Mouse (Mus musculus): Measurements from ENCODE around the gene Mybpc3. TPM values are rescaled to one million over a fixed set of nuclear protein-coding genes. Genes with fewer than 3 reads are reported as not detected.

The Mybpc3 gene
- total RNA-seq (2021): under 1 TPM; 0.07 to 0.19 TPM
- long read RNA-seq, experiment 1: 0 reads
- long read RNA-seq, experiment 2, partial matches to known transcripts: 1 of 2 reads
- long read RNA-seq, experiment 2, other reads (novel, unspliced or antisense): 1 of 2 reads

DNA sequence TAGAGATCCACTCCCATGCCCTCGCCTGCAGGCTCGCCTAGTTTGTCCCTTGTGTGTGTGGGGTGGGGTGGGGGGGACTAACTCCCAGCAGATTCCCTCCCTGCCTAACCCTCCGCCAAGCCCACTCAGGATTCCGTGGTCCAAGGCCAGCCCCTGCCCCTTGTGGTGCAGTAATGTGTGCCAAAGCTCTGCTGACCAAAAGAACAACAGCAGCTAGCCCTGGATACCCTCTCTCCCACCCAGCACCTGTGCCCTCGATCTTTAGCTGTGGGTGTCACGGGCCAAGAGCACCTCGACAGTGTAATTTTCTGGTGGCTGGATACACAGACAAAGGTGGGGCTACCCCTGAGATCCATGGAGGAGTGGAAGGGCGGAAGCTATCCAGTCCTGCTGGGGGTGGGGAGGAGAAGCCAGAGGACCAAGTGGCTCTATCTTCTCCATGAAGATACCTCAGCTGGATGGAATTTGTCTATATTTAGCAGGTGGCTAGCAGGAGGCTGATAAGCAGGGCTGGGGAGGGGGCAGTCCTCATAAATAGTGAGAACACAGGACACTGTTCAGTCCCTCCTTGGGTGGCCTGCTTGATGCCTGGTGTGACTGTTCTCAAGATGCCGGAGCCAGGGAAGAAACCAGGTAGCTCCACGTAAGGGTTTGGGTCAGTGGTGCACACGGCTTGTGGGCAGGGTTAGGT is at the start of gene Mybpc3:
Mybpc3 (plus strand) TSS at position 560 of the 691 bp plus-strand sequence.
- no peak for DNase-seq (ENCODE audit: low spot score in 2 of 2)

DNA sequence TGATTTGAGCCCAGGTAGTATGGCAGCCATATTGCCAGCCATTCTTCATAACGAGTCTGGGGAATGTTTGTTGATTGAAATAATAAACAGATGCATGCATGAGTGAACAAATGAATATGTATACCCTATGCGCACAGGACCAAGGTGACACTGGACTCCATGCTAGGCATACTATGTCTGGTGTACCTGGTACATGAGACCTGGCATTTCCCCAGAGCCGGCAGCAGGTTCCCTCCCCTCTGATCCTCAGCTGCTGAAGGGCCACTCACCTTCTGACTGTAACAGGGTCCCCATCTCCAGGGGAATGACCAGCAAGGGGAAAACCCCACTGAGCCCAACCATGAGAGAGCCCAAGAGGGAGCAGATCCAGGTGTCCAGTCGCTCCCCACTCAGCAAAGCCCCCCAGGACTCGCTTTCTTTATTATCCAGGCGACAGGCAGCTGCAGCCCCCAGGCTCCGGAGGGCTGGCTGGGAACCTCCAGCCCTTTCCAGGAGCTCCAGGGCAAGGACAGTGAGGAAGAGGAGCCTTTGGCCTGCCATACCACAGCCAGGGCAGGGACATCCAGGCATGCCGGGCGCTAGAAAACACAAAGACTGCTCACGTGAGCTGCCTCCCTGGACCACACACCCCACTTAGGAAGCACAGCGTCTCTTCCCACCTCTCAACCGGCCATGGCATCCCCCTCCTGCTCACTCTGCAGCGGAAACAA is 49.6 kb upstream of the Mybpc3 start:
- no peak for DNase-seq (ENCODE audit: low spot score in 2 of 2)

DNA sequence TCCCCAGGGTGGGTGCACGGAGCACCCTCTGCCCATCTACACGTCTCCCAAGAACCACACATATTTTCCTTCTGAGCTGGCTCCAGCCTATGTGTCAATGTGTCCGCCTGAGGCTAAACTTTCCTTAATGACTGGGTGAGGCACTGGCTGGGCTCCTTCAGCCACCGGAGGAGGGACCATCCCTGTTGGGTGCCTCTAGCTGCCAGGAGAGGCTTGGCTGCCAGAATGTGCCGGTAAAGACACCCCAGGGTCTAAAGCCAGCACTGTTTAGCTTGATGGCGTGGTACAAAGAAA is 49.1 kb upstream of the Mybpc3 start:
- no peak for DNase-seq (ENCODE audit: low spot score in 2 of 2)

DNA sequence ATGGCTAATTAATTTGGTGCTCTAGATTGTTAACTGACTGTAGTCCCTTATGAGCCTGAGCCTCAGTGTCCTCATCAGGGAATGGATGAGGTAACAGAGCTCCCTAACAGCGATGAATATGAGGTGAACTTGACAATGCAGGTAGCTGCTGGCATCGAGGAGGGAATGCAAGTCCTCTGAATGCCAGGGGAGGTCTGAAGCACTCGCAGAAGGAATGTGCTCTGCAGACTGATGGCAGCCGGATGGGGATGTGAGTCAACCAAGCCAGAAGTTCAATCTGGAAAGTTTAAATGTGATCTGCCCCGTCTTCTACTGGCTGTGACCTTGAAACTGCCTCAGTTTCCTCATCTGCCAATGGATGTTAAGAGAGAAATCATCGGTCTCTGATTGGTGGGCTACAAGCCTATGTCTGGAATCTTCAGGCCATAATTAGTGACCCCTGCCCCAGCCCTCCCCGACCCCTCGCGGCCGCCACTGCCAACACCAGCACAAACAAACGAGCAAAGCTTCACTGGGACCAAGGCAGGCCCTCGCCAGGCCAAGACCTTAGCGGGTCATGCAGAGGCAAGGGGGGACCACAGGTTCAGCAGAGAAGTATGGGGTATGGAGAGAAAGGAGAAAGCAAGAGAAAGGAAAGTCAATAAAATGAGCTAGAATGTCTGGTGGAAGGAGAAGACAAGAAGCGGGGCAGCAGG is 48.5 kb upstream of the Mybpc3 start:
- no peak for DNase-seq (ENCODE audit: low spot score in 2 of 2)

DNA sequence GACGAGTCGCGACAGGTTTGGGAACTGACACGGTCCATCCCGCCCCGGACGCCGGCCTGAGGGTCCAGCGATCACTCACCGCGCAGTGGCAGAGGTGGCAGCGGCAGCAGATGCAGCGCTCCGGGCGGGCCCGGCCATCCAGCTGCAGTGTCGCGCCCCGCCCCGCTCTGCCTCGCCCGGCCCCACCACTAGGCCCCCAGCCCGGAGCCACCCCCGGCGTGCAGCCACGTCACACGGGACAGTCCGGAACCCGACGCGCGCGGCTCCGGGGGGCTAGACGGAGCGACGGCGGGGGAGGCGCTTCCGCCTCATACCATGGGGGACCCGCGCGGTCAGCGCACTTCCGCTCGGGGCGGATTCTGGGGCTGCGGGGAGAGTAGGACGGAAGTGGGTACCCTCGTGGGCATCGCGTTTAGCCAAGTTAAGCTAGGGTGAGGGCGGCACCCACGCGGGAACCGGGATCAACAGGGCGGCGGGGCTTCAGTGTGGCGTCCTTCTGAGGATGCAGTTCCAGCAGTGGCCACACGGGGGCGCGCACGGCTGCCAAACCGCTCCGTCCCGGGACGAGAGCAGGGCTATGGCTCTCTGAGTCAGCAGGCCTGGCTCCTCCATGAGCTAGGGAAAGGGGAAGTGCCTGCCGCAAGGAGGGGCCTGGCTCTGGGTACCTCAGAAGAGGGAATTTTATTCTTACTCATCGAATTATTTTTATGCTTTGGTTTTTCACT is 47.7 kb upstream of the Mybpc3 start, which contains the start of gene Slc39a13:
Slc39a13 (minus strand) TSS at position 342 of the 725 bp plus-strand sequence.
- peak; percentile 98 to 99 for DNase-seq (ENCODE audit: low spot score in 2 of 2)

DNA sequence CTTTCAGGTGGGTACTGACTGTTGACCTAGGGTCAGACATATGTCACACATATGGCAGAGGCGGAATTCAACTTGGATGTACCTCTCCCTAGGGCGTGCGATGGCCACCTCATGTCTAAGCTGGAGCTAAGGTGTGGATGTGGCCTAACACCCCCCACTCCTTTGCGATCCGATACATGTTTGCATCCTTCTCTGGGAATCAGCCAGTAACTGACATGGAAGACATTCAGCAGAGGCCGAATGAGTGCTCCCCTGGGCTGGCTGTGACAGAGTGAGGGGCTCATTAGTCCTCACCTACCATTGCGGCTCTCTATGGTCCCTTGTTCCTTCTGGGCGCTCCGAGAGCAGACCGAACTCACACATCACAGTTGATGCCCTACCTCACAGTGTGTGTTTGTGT is 46.9 kb upstream of the Mybpc3 start:
- DNase-seq (ENCODE audit: low spot score in 2 of 2): no peak

DNA sequence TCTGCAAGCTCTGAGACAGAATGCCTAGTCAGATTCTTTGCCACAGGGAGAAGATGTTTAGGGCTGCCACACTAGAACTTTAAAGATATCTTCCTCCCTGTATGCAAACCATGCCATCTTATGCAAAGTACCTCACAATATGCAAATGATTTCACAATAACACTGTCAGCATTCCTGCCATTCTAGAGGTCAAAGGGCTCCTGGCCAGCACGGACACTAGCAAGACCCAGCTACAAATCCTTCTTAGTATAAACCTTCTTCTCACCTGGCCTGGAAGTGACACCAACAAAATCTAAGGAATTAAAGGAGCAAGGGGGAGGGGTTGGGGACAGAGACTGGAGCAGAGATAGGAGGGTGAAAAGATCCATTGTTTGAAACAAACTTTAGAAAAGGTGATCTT is 45.9 kb upstream of the Mybpc3 start:
- DNase-seq (ENCODE audit: low spot score in 2 of 2): no peak

DNA sequence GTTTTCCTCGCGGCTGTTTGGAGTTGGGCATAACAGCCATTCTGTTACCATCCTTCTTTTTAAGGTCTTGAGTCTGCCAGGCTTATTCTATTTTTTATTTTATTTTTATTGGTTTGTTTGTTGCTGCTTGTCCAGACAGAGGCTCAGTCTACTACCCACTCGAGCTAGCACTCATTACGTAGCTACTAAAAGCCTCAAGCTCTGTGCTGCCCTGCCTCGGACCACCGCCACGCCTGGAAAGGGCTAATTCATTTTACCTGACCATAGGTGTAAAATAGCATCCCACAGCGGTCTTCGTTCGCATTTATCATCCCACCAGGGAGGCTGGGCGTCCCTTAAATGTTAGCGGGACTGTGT is 40.0 kb upstream of the Mybpc3 start:
- no peak for DNase-seq (ENCODE audit: low spot score in 2 of 2)

DNA sequence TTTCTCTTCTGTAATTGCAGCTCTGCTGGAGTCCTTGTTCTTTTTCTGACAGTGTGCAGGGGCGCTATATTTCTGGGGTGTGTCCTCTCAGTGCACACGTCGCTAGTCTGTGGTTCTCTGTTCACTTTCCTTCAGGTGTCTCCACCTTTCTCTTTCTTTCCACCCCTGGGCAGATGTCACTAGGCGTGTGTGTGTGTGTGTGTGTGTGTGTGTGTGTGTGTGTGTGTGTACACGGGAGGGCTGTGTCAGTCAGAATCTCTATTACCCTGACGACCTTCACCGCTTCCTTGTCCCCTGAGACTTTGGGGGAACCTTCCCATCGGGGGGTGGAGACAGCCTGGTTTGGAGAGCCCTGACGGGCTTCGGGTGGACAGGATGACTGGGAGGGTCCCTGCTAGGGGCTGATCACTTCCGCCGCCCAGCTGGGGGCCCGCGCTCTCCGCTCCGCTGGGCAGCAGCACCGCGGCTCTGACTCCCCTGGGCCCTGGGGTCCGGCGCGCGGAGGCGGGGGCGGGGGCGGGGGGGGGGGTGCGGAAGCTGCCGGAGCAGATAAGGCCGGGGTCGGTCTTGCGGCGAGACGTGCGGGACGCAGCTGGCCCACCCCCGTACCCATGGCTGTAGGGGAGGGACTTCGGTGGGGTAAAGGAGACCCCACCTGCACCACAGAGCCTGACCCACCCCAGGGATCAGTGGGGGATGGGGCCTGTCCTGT is 39.5 kb upstream of the Mybpc3 start:
- no peak for DNase-seq (ENCODE audit: low spot score in 2 of 2)

DNA sequence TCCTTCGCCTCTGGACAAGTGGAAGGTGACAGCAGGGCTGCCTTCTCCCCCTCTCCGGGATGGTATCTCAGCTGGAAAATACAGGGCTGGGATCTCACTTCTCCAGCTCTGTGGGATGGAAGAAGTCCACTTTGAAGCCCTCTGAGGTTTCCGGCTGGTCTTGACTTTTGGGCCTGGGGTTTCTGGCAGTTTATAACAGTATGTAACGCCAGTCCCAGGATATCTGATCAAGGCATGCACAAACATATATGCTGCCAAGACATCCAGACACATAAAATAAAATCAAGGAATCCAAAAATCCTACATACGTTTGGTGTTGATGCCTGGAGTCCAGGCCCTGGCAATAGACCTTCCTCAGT is 38.9 kb upstream of the Mybpc3 start:
- no peak for DNase-seq (ENCODE audit: low spot score in 2 of 2)

DNA sequence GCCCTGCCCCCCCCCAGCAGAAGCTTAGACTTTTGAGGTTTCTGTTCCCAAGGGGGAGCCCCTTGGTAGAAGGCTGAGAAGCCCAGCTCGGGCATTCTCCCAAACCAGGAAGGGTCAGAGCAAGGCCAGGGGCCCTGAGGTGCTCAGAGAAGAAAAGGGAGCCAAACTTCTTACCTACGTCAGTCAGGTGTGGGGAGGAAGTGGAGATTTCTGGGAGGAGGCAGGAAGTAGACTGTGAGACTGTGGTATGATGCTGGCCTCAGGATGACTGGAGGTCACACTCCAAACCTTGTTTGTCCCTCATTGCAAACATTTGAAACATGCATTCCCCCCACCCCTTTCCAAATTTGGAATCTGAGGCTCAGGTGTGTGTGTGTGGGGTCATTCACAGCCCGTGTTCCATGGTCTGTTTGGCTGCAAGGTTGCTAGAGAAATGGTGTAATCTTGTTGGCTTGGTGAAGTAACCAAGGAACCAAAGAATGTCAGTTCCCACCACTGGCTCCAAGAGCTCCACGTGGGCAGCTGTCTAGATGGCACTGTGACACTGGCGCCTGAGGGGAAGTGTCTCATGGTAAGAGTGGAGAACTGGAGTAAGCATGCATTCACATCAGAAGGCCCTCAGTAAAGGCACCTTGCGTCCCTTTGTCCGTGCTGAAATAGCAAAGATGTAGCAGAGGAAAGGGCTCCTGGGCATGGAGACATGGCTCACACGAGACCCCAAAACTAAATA is 37.0 kb upstream of the Mybpc3 start:
- no peak for DNase-seq (ENCODE audit: low spot score in 2 of 2)

DNA sequence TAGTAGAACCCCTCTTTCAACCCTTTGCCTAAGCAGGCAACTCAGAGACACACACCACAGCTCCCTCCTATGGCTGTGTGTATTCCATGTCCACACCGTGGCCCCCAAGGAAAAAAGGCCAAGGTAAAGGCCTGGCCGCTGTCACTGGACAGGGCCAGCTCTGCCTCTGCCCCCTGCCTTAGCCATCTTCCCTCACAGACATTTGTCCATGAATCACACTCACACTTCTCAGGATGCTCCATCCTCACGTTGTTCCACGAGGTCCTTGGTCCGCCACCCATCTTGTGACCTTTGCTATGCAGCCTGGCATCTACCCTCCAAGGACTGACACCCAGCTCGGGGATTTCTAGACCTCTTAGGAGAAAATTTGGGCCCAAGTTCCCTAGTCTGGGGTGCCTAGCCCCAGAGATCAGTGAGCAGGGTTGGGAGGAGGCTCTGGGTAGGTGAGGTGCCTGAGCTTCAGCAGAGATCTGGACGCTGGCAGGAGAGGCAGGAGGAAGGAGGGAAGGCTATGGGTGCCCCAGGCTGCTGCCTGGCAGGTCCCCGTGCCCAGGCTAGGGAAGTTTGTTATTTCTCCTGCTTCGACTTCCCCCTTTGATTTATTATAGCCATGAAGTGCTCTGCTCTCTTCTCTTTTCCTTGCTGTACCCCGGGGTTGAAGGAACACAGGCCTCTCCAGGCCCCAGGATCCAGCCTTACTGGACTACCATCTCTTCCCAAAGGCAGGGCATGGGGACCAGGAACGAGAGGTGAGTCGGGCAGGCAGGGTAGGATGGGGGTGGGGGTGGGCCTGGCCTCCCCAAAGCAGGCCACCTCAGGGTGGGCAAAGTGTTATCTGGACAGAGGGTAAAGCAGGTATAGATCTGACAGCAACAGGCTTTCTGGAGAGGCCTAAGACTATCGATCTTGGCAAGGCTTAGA is 35.9 kb upstream of the Mybpc3 start, which contains the start of gene Spi1:
Spi1 (plus strand) TSS at position 616 of the 921 bp plus-strand sequence.
- DNase-seq (ENCODE audit: low spot score in 2 of 2): no peak

DNA sequence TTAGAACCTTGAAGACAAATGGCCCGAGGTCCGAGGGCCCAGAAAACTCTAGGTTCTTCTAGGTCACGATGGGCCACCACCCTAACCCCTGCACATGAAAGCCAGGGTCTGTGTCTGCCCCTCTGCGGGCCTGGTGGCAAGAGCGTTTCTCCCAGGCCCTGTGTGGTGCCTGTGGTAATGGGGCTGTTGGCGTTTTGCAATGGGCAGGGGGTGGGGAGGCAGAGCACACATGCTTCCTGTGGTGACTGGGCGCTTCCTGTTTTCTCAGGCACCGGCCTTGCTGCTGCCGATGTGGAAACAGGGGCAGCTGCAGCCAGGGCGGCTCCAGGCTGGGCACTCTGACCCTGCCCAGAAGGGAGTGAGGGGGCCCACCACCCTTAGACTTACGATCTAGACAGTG is 35.1 kb upstream of the Mybpc3 start:
- peak in 1 of 2 experiments; percentile 45 for DNase-seq (ENCODE audit: low spot score in 2 of 2)

DNA sequence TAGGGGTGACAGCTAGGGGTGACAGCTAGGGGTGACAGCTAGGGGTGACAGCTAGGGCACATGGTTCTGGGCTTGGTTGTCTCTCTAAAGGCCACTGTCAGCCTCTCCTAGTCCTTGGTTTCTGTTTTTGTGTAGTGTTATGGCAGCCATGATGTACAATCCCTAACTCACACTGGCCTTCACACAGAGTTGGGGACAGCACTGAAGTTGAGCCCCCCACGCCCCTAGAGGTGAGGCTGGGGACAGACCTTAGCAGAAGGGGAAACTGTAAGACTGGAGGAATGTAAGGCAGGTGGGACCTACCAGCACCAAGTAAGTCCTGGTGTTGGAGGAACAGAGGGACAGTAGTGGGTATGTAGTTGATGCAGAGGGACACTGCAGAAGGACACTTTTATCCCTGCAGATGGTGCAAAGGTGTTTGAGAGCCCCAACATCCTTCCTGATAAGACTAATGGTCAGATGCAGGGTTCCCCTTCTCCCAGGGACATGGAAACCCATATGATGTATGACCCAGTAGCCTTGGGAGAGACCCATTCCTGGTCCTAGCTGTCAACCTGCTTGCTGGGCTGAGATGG is 34.5 kb upstream of the Mybpc3 start:
- DNase-seq (ENCODE audit: low spot score in 2 of 2): no peak

DNA sequence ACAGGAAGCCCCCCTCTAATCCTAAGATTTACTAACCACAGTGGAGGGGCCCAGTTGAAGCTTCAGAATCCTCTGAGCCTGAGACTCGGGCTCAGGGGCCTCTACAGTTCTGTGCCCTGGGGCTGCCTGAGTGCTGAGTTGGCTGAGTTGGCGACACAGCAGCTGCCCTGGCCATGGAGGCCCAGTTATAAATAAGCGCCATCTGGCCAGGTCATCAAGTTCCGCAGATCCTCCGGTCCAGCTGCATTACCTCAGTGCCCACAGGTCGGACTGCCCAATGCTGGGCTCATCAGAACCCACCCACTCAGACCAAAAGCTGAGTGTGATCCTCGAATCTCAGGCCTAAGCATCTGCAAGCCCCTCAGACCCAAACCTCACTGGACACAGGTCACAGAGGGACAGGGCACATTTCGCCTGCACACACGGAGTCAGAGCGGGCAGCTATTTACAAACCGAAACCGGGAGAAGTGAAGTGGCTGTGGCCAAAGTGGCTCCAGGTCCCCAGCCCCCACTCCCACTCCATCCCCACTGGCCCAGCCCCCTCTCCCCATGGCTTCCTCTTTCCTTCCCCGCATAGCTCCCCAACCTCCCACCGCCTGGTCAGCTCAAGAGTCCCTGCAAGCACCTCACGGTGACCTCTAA is 33.6 kb upstream of the Mybpc3 start:
- DNase-seq (ENCODE audit: low spot score in 2 of 2): no peak

DNA sequence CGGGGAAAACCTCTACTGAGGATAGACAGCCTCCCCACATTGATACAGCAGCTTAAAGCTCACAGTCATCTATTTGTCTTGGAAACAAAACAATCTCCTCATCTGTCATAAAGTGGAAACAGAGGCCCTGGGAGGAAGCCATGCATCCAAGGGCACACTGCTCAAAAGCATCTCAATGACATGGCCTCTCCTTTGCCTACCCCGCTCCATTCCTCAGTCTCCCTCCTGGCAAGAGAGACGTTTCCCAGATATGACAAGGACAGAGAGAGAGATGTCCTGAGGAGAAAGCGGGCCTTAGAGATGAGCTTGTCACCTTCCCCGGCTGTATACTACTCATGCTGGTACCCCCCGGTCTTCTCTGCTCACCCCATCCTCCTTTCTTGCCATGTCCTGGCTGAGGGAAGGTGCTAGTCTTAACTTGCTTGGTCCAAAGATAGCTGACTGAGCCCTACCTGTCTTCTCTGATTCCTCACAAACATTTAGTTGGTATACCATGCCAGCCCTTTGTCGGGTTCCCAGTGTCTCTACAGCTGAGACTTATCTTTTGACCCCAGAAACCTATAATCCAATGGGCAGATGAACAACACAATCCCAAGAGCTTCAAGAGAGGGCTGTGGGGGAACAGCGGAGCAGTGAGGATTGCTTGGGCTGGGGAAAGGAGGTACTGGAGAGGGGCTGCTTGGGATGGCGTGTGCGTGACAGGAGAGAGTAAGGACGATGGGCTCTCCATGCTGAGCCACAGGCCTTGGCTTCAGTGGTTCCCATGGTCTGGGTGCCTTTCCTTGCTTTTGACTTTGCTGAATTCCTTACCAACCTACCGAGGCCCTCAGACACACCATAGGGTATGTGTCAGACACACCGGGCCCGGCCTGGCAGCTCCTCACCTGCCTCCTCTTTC is 32.2 kb upstream of the Mybpc3 start:
- no peak for DNase-seq (ENCODE audit: low spot score in 2 of 2)
